In genomic region chr17:73770964-73771363, GRCm38 (mm10) we compare ENCODE assay signal across 8 mouse cellular contexts. TPM values are rescaled to one million over a fixed set of nuclear protein-coding genes. Genes with fewer than 3 reads are reported as not detected.
DNase-seq lines count a peak whose midpoint lies in the region; ATAC-seq lines count a peak whose summit lies in the region.

No protein-coding gene starts in this region.

- WGBS in lung, embryonic 15.5 days, result 10% methylated on average over 8 of the region's 8 CpGs
- 25% methylated on average over 8 of the region's 8 CpGs for WGBS in forebrain, embryonic 13.5 days

- no peak overlapping the region for H3K9ac ChIP-seq in lung, embryonic 15.5 days
- H3K9ac ChIP-seq in forebrain, embryonic 13.5 days, result no peak overlapping the region

- H3K36me3 ChIP-seq in lung, embryonic 15.5 days, result no peaks in the 10 kb centered on the region
- H3K36me3 ChIP-seq in forebrain, embryonic 13.5 days (ENCODE audit: poor library complexity, severe bottlenecking), result no peaks in the 10 kb centered on the region

- H3K4me2 ChIP-seq in lung, embryonic 15.5 days, result no peak overlapping the region
- H3K4me2 ChIP-seq in forebrain, embryonic 13.5 days, result no peak overlapping the region

- H3K27ac ChIP-seq in lung, embryonic 15.5 days, result no peak overlapping the region
- H3K27ac ChIP-seq in forebrain, embryonic 13.5 days, result no peak overlapping the region

- H3K4me3 ChIP-seq in lung, embryonic 15.5 days, result no peak overlapping the region
- no peak overlapping the region for H3K4me3 ChIP-seq in forebrain, embryonic 13.5 days

- no peaks in the 10 kb centered on the region for H3K27me3 ChIP-seq in lung, embryonic 15.5 days
- H3K27me3 ChIP-seq in forebrain, embryonic 13.5 days, result no peaks in the 10 kb centered on the region

- DNase-seq in lung, adult 18-20 months, result no peak
- peak; percentile 42 to 65 for DNase-seq in kidney, adult 8-10 months
- peak; percentile 5 for DNase-seq in lung, postnatal 14 days
- no peak for DNase-seq in cerebellum, adult 18-20 months
- DNase-seq in ovary, postnatal 14 days (ENCODE audit: low spot score), result no peak
- no peak for DNase-seq in T-cell, adult 2 months (ENCODE audit: low spot score)

- H3K4me1 ChIP-seq in lung, embryonic 15.5 days, result no peaks in the 10 kb centered on the region
- peaks cover 7% of the 10 kb centered on the region; the same call in 1 of the 2 replicates for H3K4me1 ChIP-seq in forebrain, embryonic 13.5 days

- peak; percentile 57; the same call in 1 of the 2 replicates for ATAC-seq in lung, embryonic 15.5 days (ENCODE audit: borderline replicate concordance, extremely low read depth, low FRiP score, low TSS enrichment)
- peak; percentile 61; the same call in 1 of the 2 replicates for ATAC-seq in forebrain, embryonic 13.5 days

- no peaks in the 10 kb centered on the region for H3K9me3 ChIP-seq in lung, embryonic 15.5 days
- no peaks in the 10 kb centered on the region for H3K9me3 ChIP-seq in forebrain, embryonic 13.5 days (replicated peaks)

RNA-seq across cellular contexts. Expression of gene Ehd3, which starts 33.0 kb away (rescaled TPM):
- 9.7 and 11.1 TPM in 2 replicates for polyA plus RNA-seq in lung, embryonic 15.5 days (2015; fragmentation: Nextera tagmentation; extraction: Ambion mirVana)
- 6.4 and 7.5 TPM in 2 replicates for polyA plus RNA-seq in forebrain, embryonic 13.5 days (2015; fragmentation: Nextera tagmentation; extraction: Ambion mirVana)

Comparison
In these comparisons a context has a peak if more than half of its experiments do, and no peak if none do; other contexts are left out.
1. DNase-seq: peak in kidney, adult 8-10 months (2 of 2) and lung, postnatal 14 days (single experiment); none in lung, adult 18-20 months (0 of 2), cerebellum, adult 18-20 months (0 of 2), ovary, postnatal 14 days (single experiment) and T-cell, adult 2 months (single experiment).